Mouse (Mus musculus) liver, embryonic 12.5 days (tissue): Measurements from ENCODE around the gene Reck. TPM values are rescaled to one million over a fixed set of nuclear protein-coding genes. Genes with fewer than 3 reads are reported as not detected.

ENCODE experiments used
- ATAC-seq: fragments of 200-750 bp; cut with Nextera tagmentation; 2 replicates; pipeline ENCODE4 v1.8.0; 2017; ENCODE audit warnings: moderate number of reproducible peaks, mild to moderate bottlenecking, moderate library complexity
- H3K27ac ChIP-seq: fragments of 300-500 bp; sonication (generic); 2 replicates; pipeline ENCODE4 v1.5.1; 2016; ENCODE audit warnings: mild to moderate bottlenecking
- H3K27me3 ChIP-seq: fragments of 300-500 bp; sonication (generic); replicated peaks from 2 replicates; pipeline ENCODE4 v1.6.1; 2016; ENCODE audit warnings: mild to moderate bottlenecking, moderate library complexity
- H3K36me3 ChIP-seq: fragments of 300-500 bp; sonication (generic); 2 replicates; pipeline ENCODE4 v1.6.1; 2016; ENCODE audit warnings: mild to moderate bottlenecking, moderate library complexity
- H3K4me1 ChIP-seq: fragments of 300-500 bp; sonication (generic); 2 replicates; pipeline ENCODE4 v1.6.1; 2016
- H3K4me2 ChIP-seq: fragments of 300-500 bp; sonication (generic); 2 replicates; pipeline ENCODE4 v1.6.1; 2016; ENCODE audit warnings: mild to moderate bottlenecking, moderate library complexity
- H3K4me3 ChIP-seq: fragments of 300-500 bp; sonication (generic); 2 replicates; pipeline ENCODE4 v1.5.1; 2016; ENCODE audit warnings: mild to moderate bottlenecking, moderate library complexity
- H3K9ac ChIP-seq: fragments of 300-500 bp; sonication (generic); 2 replicates; pipeline ENCODE4 v1.6.1; 2016; ENCODE audit warnings: mild to moderate bottlenecking, moderate library complexity
- H3K9me3 ChIP-seq: fragments of 300-500 bp; sonication (generic); replicated peaks from 2 replicates; pipeline ENCODE4 v1.6.1; 2016; ENCODE audit warnings: mild to moderate bottlenecking, moderate library complexity
- WGBS: fragments of 180-500 bp; shearing (Covaris S2); methylation state at CpG from one replicate; pipeline ENCODE4 v1.1.7; 2016; ENCODE audit not compliant: insufficient replicate concordance; 5-methylcytosine and 5-hydroxymethylcytosine counted together
- polyA plus RNA-seq: library from polyadenylated mRNA; unstranded; fragments of >200 nt; fragmentation: Nextera tagmentation; extraction: Ambion mirVana; gene quantifications from 2 replicates; pipeline ENCODE4 v1.2.1, GENCODE M21; 2016

Gene Reck
- polyA plus RNA-seq, 1 experiment from 2014 or later = 5.3 TPM

GRCm38 (mm10) chr4:43957846-43958461 is 82.6 kb downstream of the Reck start:
- Histone ChIP-seq H3K4me1 (peaks cover 60% of the 10 kb centered on the region), H3K4me2 (peak overlapping the region; percentile 98), H3K9me3 (no peaks in the 10 kb centered on the region), H3K27me3 (peaks cover 11% of the 10 kb centered on the region), H3K27ac (peak overlapping the region; percentile 72), H3K9ac (peak overlapping the region; percentile 75), H3K36me3 (no peaks in the 10 kb centered on the region), H3K4me3 (peak overlapping the region; percentile 78)
- ATAC-seq = peak; percentile 14
- WGBS = under 1% methylated on average over 26 of the region's 26 CpGs

GRCm38 (mm10) chr4:43959523-43960179 is 84.3 kb downstream of the Reck start:
- peak overlapping the region; percentile 98 for H3K4me2 ChIP-seq
- H3K36me3 ChIP-seq = no peaks in the 10 kb centered on the region
- WGBS = 15% methylated on average over 9 of the region's 9 CpGs
- H3K27me3 ChIP-seq = peaks cover 11% of the 10 kb centered on the region
- peak; percentile 33 for ATAC-seq
- peak overlapping the region; percentile 78 for H3K4me3 ChIP-seq
- peak overlapping the region; percentile 90 for H3K27ac ChIP-seq
- peak overlapping the region; percentile 61 for H3K9ac ChIP-seq
- H3K9me3 ChIP-seq = no peaks in the 10 kb centered on the region
- H3K4me1 ChIP-seq = peaks cover 77% of the 10 kb centered on the region

DNA sequence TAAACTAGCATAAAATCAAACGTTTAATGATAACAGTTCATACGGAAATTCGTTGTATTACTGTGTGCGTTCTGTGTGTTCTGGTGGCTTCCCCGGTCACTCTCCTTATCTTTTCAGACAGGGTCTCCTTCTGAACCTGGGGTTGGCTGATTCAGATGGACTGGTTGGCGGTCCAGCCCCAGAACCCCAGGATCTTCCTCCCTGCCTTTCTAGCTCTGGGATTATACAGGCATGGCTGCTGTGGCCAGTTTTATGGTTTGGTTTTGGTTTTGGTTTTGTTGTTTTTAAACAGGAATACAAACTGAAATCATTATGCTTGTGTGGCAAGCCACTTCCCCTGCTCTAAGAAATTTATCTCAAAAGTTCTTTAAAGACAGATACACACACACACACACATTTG is 84.9 kb downstream of the Reck start:
- 15% methylated on average over 6 of the region's 6 CpGs for WGBS
- H3K9me3 ChIP-seq = no peaks in the 10 kb centered on the region
- peak overlapping the region; percentile 78 for H3K4me3 ChIP-seq
- H3K4me2 ChIP-seq = peak overlapping the region; percentile 98
- ATAC-seq = peak; percentile 50
- H3K36me3 ChIP-seq = no peaks in the 10 kb centered on the region
- H3K27me3 ChIP-seq = peaks cover 11% of the 10 kb centered on the region
- peak overlapping the region; percentile 90 for H3K27ac ChIP-seq
- H3K4me1 ChIP-seq = peaks cover 82% of the 10 kb centered on the region
- H3K9ac ChIP-seq = peak overlapping the region; percentile 61; the same call in 1 of the 2 replicates

DNA sequence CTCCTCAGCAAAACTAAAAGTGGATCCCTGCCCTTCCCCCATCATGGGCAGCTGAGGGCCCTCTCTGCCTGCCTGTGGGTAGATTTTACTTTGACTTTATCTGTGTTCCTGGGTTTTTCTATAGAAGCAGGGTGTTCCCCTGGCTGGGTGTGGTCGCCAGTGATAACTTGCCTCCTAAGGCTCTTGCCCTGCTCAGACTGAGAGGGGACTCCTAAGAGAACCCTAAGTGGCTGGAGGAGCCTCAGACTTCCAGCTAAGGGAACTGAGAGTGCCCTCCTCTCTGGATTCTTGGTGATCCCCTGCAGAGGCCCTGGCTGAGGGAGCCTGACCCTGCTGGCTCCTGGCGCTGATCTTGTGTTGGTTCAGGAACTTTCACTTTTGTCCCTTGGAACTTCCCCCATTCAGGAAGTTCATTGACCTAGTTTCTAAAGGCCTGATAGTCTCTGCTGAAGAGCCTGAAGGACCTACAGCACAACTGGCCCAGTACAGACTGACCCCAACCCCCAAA is 89.0 kb downstream of the Reck start:
- H3K4me1 ChIP-seq = peaks cover 97% of the 10 kb centered on the region
- ATAC-seq = peak; percentile 88

GRCm38 (mm10) chr4:43964951-43965684 is 89.8 kb downstream of the Reck start:
- 43% methylated on average over 4 of the region's 4 CpGs for WGBS
- peaks cover 6% of the 10 kb centered on the region for H3K36me3 ChIP-seq
- H3K27me3 ChIP-seq = no peaks in the 10 kb centered on the region
- H3K27ac ChIP-seq = peak overlapping the region; percentile 91
- H3K4me2 ChIP-seq = peak overlapping the region; percentile 74
- peaks cover 97% of the 10 kb centered on the region for H3K4me1 ChIP-seq
- H3K9me3 ChIP-seq = no peaks in the 10 kb centered on the region
- ATAC-seq = peak; percentile 6; the same call in 1 of the 2 replicates
- H3K4me3 ChIP-seq = peak overlapping the region; percentile 28; the same call in 1 of the 2 replicates
- H3K9ac ChIP-seq = peak overlapping the region; percentile 66

More for the DNA sequence above, 89.0 kb downstream of the Reck start:
- WGBS = 16% methylated on average over 2 of the region's 2 CpGs
- Histone ChIP-seq H3K9me3 (no peaks in the 10 kb centered on the region), H3K4me3 (peak overlapping the region; percentile 28), H3K36me3 (0 out of 2 replicates have a peak, but pooled peaks cover 3% of the 10 kb centered on the region), H3K27ac (peak overlapping the region; percentile 91), H3K4me2 (peak overlapping the region; percentile 74), H3K9ac (peak overlapping the region; percentile 66), H3K27me3 (no peaks in the 10 kb centered on the region)

GRCm38 (mm10) chr4:43965856-43966535 is 90.7 kb downstream of the Reck start:
- peak overlapping the region; percentile 66; the same call in 1 of the 2 replicates for H3K9ac ChIP-seq
- no peak overlapping the region for H3K4me3 ChIP-seq
- H3K36me3 ChIP-seq = peaks cover 15% of the 10 kb centered on the region
- peak overlapping the region; percentile 74 for H3K4me2 ChIP-seq
- 56% methylated on average over 7 of the region's 7 CpGs for WGBS
- H3K9me3 ChIP-seq = no peaks in the 10 kb centered on the region
- H3K4me1 ChIP-seq = peaks cover 97% of the 10 kb centered on the region
- peak overlapping the region; percentile 91 for H3K27ac ChIP-seq
- no peak for ATAC-seq
- H3K27me3 ChIP-seq = no peaks in the 10 kb centered on the region

DNA sequence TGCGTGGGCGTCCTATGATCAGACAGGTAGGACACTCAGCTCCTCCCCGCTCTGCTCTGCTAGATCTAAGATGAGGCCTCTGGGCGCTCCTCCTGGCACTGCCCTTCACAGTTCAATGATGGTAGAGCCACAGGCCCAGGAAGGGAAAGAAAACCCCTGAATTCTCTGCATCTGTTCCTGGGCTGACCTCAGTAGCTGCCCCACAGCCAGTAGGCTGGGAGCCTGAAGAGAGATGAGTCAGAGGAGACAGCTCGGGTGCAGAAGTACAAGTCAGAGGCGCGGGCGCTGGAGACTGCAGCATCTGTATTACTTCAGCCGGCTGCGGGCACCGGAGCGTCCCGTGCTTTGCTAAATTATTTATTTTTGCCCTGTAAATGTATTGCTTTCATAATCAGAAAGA is 93.3 kb downstream of the Reck start:
- no peaks in the 10 kb centered on the region for H3K9me3 ChIP-seq
- peaks cover 19% of the 10 kb centered on the region for H3K36me3 ChIP-seq
- H3K27me3 ChIP-seq = no peaks in the 10 kb centered on the region
- ATAC-seq = no peak
- H3K4me3 ChIP-seq = no peak overlapping the region
- peaks cover 96% of the 10 kb centered on the region for H3K4me1 ChIP-seq
- H3K9ac ChIP-seq = 0 out of 2 replicates have a peak overlapping the region, but pooled peaks have one; percentile 1
- H3K4me2 ChIP-seq = no peak overlapping the region
- 0 out of 2 replicates have a peak overlapping the region, but pooled peaks have one; percentile 10 for H3K27ac ChIP-seq
- 78% methylated on average over 13 of the region's 13 CpGs for WGBS

DNA sequence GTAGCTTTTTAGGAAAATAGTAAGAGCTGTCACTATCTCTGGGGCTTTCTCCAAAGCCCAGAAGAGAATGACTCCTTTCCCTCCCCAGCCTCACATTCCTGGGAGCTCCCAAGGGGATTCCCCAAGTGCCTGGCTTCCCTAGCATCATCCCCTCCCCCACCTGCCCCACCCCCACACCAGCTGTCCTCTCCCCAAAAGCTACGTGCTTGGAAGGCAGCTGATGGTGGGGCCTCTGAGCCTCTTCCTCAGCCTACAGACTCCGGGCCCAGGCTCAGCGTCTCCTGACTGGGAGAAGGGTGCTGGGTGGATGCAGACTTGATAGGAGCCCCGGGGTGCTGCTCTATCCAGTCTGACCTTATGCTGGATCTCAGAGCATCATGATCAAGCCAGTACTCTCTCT is 94.0 kb downstream of the Reck start:
- ATAC-seq = no peak
- H3K9me3 ChIP-seq = no peaks in the 10 kb centered on the region
- no peak overlapping the region for H3K4me3 ChIP-seq
- peaks cover 95% of the 10 kb centered on the region for H3K4me1 ChIP-seq
- no peak overlapping the region for H3K4me2 ChIP-seq
- H3K27ac ChIP-seq = 0 out of 2 replicates have a peak overlapping the region, but pooled peaks have one; percentile 48
- H3K9ac ChIP-seq = no peak overlapping the region
- 30% methylated on average over 4 of the region's 4 CpGs for WGBS
- H3K27me3 ChIP-seq = no peaks in the 10 kb centered on the region
- peaks cover 22% of the 10 kb centered on the region for H3K36me3 ChIP-seq

DNA sequence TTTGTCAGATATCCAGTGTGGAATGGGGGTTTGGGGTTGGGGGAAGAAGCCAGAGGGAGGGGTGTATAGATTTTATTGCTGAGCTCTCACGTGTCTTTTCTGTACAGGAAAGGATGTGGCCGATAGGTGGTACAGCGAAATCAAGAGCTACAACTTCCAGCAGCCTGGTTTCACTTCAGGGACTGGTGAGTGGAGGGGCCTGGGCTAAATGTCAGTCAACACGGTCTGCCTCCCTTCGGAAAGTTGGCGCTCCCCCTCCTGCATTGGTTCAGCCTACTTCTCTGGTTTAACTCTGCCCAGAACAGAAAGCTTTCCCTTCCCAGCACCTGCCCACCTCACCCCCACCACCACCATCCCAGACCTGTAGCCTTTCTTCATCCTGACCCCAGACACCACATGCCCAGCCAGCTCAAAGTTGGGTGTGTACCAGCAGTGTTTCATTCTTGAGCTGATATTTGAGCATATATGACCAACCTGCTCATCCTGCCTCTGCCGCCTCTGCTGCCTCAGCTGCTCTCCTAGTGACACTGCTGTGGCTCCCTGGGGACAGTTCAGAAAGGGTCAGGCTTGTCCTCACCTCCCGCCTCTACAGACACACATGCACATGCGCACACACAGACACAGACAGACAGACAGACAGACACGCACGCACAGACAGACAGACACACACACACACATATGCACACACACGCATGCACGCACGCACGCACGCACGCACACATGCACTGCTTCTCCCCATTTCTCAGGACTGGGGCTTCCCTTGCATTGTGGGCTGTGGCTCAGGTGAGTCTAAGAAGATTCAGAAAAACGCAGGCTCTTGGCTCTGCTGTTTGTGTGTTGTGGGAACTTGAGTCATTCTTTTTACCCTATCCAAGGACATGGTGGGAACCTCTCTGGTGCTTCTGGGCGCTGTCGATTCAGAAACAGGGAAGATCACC is 95.3 kb downstream of the Reck start:
- ATAC-seq = no peak
- WGBS = 89% methylated on average over 20 of the region's 20 CpGs
- Histone ChIP-seq H3K4me2 (no peak overlapping the region), H3K4me3 (no peak overlapping the region), H3K9ac (0 out of 2 replicates have a peak overlapping the region, but pooled peaks have one; percentile 25), H3K27ac (0 out of 2 replicates have a peak overlapping the region, but pooled peaks have one; percentile 27), H3K27me3 (no peaks in the 10 kb centered on the region), H3K9me3 (no peaks in the 10 kb centered on the region), H3K36me3 (peaks cover 27% of the 10 kb centered on the region), H3K4me1 (peaks cover 91% of the 10 kb centered on the region)

DNA sequence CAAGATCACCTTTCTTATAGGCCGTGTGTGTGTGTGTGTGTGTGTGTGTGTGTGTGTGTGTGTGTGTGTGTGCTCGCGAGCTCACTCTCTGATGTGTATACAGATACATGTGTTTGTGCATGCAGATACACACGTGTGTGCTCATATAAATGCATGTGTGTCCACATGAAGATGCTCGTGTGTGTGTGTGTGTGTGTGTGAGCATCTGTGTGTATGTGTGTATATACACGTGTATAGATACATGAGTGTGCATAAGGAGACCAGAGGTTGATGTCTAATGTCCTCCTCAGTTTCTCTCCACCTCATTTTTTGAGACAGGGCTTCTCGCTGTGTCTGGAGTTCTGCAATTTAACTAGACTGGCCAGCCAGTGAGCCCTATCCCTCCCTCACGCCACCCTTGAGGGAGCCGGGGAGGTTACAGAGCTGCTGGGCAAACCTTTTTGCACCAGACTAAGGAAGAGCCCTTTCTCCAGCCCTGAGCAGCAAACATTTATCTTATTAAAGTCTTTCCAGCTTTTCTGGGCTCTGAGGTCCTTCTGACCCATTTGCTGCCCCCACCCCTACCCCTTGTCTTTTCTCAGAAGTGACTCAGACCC is 96.3 kb downstream of the Reck start:
- Histone ChIP-seq H3K4me3 (peak overlapping the region; percentile 9; the same call in 1 of the 2 replicates), H3K4me2 (peak overlapping the region; percentile 50), H3K4me1 (peaks cover 87% of the 10 kb centered on the region), H3K36me3 (peaks cover 34% of the 10 kb centered on the region), H3K27ac (peak overlapping the region; percentile 79), H3K9me3 (no peaks in the 10 kb centered on the region), H3K9ac (peak overlapping the region; percentile 22; the same call in 1 of the 2 replicates), H3K27me3 (no peaks in the 10 kb centered on the region)
- ATAC-seq = peak; percentile 12; the same call in 1 of the 2 replicates
- WGBS = 50% methylated on average over 9 of the region's 9 CpGs
